Mouse (Mus musculus) adrenal gland, adult 2 months (tissue): Measurements from ENCODE around the gene Gba. TPM values are rescaled to one million over a fixed set of nuclear protein-coding genes. Genes with fewer than 3 reads are reported as not detected.
A peak's percentile ranks its signal among the peaks of the same experiment; 100 is the strongest.
"Not testable (repeated sequence)": the region's sequence is repeated elsewhere in the genome, so short reads cannot be mapped to it uniquely, and the experiment has no call there.

Experiments
- DNase-seq: peaks from one replicate; pipeline ENCODE4 v3.0.0; 2021
- polyA plus RNA-seq: library from polyadenylated mRNA; depleted of rRNA; stranded (reverse); fragments of >200 nt; gene quantifications from 2 replicates; pipeline ENCODE4 v1.2.3, GENCODE M21; 2012
- total RNA-seq, 2 experiments: library from RNA; stranded (reverse); gene quantifications; 2 replicates each; pipeline ENCODE4 v1.2.3; 2021

Gba gene
- total and polyA plus RNA-seq, 3 experiments = 43.9 to 74.6 (median 74.4) TPM

GRCm38 (mm10) chr3:89214681-89215411 is 12.1 kb downstream of the Gba start, which contains the start of gene Thbs3:
TSS of gene Thbs3 (plus strand) at chr3:89215180.
- no peak for DNase-seq

GRCm38 (mm10) chr3:89215853-89216252 is 13.1 kb downstream of the Gba start:
- peak; percentile 77 for DNase-seq

GRCm38 (mm10) chr3:89216407-89216806 is 13.7 kb downstream of the Gba start:
- DNase-seq = not testable (repeated sequence)

- no peak for DNase-seq
Observed at GRCm38 (mm10) chr3:89218271-89218670, 15.5 kb downstream of the Gba start.

- DNase-seq = no peak
Observed at GRCm38 (mm10) chr3:89219546-89219945, 16.8 kb downstream of the Gba start.

GRCm38 (mm10) chr3:89221167-89221566 is 18.4 kb downstream of the Gba start:
- DNase-seq = no peak

- DNase-seq = no peak
Observed at GRCm38 (mm10) chr3:89224796-89225195, 22.1 kb downstream of the Gba start.

GRCm38 (mm10) chr3:89225321-89225815 is 22.6 kb downstream of the Gba start:
- DNase-seq = no peak

GRCm38 (mm10) chr3:89225918-89226317 is 23.2 kb downstream of the Gba start:
- DNase-seq = no peak

GRCm38 (mm10) chr3:89226361-89226760 is 23.6 kb downstream of the Gba start:
- no peak for DNase-seq

- no peak for DNase-seq
Observed at GRCm38 (mm10) chr3:89226900-89227299, 24.2 kb downstream of the Gba start, which contains the start of gene Mtx1. TSS of gene Mtx1 (minus strand) at chr3:89227088.

GRCm38 (mm10) chr3:89227307-89228179 is 24.8 kb downstream of the Gba start:
- peak; percentile 91 for DNase-seq

GRCm38 (mm10) chr3:89228180-89228549 is 25.4 kb downstream of the Gba start:
- DNase-seq = peak; percentile 92

- DNase-seq = no peak
Observed at GRCm38 (mm10) chr3:89228836-89229235, 26.1 kb downstream of the Gba start, which contains the start of gene Muc1. TSS of gene Muc1 (plus strand) at chr3:89229057.

- DNase-seq = no peak
Observed at GRCm38 (mm10) chr3:89229276-89229675, 26.5 kb downstream of the Gba start.

- DNase-seq = no peak
Observed at GRCm38 (mm10) chr3:89230561-89230960, 27.8 kb downstream of the Gba start.

- no peak for DNase-seq
Observed at GRCm38 (mm10) chr3:89231345-89231744, 28.6 kb downstream of the Gba start.

- no peak for DNase-seq
Observed at GRCm38 (mm10) chr3:89231772-89232275, 29.1 kb downstream of the Gba start.

GRCm38 (mm10) chr3:89232614-89233013 is 29.9 kb downstream of the Gba start:
- no peak for DNase-seq

GRCm38 (mm10) chr3:89233562-89234110 is 30.9 kb downstream of the Gba start:
- no peak for DNase-seq

- DNase-seq = no peak
Observed at GRCm38 (mm10) chr3:89236516-89236915, 33.8 kb downstream of the Gba start.

GRCm38 (mm10) chr3:89237682-89238081 is 35.0 kb downstream of the Gba start:
- no peak for DNase-seq
